Mouse (Mus musculus) urinary bladder, postnatal 4 days (tissue): ENCODE results near the gene U2af2.
A peak's percentile ranks its signal among the peaks of the same experiment; 100 is the strongest.
"Not testable (repeated sequence)": the region's sequence is repeated elsewhere in the genome, so short reads cannot be mapped to it uniquely, and the experiment has no call there.

Experiments used
- DNase-seq, 2 experiments: peaks; one replicate each; pipeline ENCODE4 v3.0.0; 2021 to 2022; ENCODE audit warnings: low spot score in 2 of 2

U2af2 gene

GRCm38 (mm10) chr7:5061774-5062359 is at the start of gene U2af2:
TSS of gene U2af2 (plus strand) at chr7:5062143.
- peak; percentile 94 to 95 for DNase-seq

- DNase-seq: no peak
These were observed 49.0 kb upstream of the U2af2 start for GRCm38 (mm10) chr7:5012681-5013513.

- DNase-seq: peak; percentile 94 to 96
These were observed 47.5 kb upstream of the U2af2 start, which contains the start of the genes Zfp524 and Fiz1 for GRCm38 (mm10) chr7:5014251-5015117. TSS of gene Zfp524 (plus strand) at chr7:5014415. TSS of gene Fiz1 (minus strand) at chr7:5014697.

GRCm38 (mm10) chr7:5015118-5016001 is 46.6 kb upstream of the U2af2 start, which contains the start of gene Gm44973:
TSS of gene Gm44973 (plus strand) at chr7:5015496.
- peak; percentile 94 to 95 for DNase-seq

- no peak for DNase-seq
These were observed 45.9 kb upstream of the U2af2 start for GRCm38 (mm10) chr7:5016057-5016456.

GRCm38 (mm10) chr7:5016920-5017319 is 45.0 kb upstream of the U2af2 start:
- DNase-seq: no peak

- DNase-seq: no peak
These were observed 44.6 kb upstream of the U2af2 start for GRCm38 (mm10) chr7:5017352-5017751.

GRCm38 (mm10) chr7:5017931-5018330 is 44.0 kb upstream of the U2af2 start:
- DNase-seq: no peak

GRCm38 (mm10) chr7:5019576-5019975 is 42.4 kb upstream of the U2af2 start:
- DNase-seq: not testable (repeated sequence)

GRCm38 (mm10) chr7:5020000-5020681 is 41.8 kb upstream of the U2af2 start, which contains the start of the genes Zfp865 and Ccdc106:
TSS of gene Zfp865 (plus strand) at chr7:5020376.
TSS of gene Ccdc106 (plus strand) at chr7:5020553.
- peak; percentile 98 to 99 for DNase-seq

- no peak for DNase-seq
These were observed 41.3 kb upstream of the U2af2 start for GRCm38 (mm10) chr7:5020685-5021084.

GRCm38 (mm10) chr7:5021197-5021596 is 40.7 kb upstream of the U2af2 start:
- no peak for DNase-seq

GRCm38 (mm10) chr7:5029543-5029942 is 32.4 kb upstream of the U2af2 start:
- DNase-seq: no peak

- DNase-seq: no peak
These were observed 32.0 kb upstream of the U2af2 start for GRCm38 (mm10) chr7:5029946-5030345.

- no peak for DNase-seq
These were observed 31.2 kb upstream of the U2af2 start for GRCm38 (mm10) chr7:5030554-5031275.

- no peak for DNase-seq
These were observed 30.4 kb upstream of the U2af2 start for GRCm38 (mm10) chr7:5031496-5031895.

- DNase-seq: no peak
These were observed 28.1 kb upstream of the U2af2 start, which contains the start of gene 4632433K11Rik for GRCm38 (mm10) chr7:5033818-5034217. TSS of gene 4632433K11Rik (plus strand) at chr7:5034118.

- no peak for DNase-seq
These were observed 26.3 kb upstream of the U2af2 start for GRCm38 (mm10) chr7:5035628-5036027.

- no peak for DNase-seq
These were observed 25.8 kb upstream of the U2af2 start for GRCm38 (mm10) chr7:5036136-5036535.
